Mouse (Mus musculus): ENCODE data around the gene Nedd9. TPM values are rescaled to one million over a fixed set of nuclear protein-coding genes. Genes with fewer than 3 reads are reported as not detected.

Nedd9 gene
- total and polyA plus RNA-seq, 3 experiments, result 15.2 to 28.9 (median 26.7) TPM

DNA sequence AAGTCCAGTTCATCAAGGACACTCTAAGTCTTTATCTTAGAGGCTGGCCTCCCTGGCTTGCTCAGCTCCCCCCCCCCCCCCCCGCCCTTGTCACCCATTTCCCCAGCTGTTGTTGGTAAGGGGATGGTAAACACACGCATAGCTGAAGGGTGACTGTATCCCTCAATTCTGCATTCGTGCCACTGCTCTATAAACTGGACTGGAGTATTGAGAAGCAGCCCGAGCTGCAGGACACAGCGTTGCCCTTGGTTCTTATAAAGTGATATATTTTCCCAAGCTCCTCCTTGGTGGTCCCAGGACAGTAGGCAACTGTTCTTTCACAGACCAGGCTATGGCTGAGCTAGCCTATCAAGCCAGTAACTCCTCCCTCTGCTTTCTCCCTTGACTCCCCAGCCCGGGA lies 85.4 kb downstream of the Nedd9 start:
- intact Hi-C loops (cut with DNase I), result no loop called here
- no peak overlapping the region for H3K4me3 ChIP-seq
- no peak for DNase-seq
- H3K36me3 ChIP-seq (ENCODE audit: control insufficient read depth, insufficient read depth, low read length), result no peaks in the 10 kb centered on the region
- 68% methylated on average over 6 of the region's 6 CpGs for WGBS
- H3K79me2 ChIP-seq (replicated peaks; ENCODE audit: control insufficient read depth, insufficient read depth, low read length), result no peaks in the 10 kb centered on the region
- H3K27me3 ChIP-seq (ENCODE audit: control insufficient read depth, insufficient read depth, low read length), result no peaks in the 10 kb centered on the region
- H3K9ac ChIP-seq (ENCODE audit: low read depth, low read length), result no peak overlapping the region
- H3K4me1 ChIP-seq (ENCODE audit: control insufficient read depth, insufficient read depth, low read length), result peaks cover 3% of the 10 kb centered on the region
- no peak for TF ChIP-seq POLR2A (IDR thresholded peaks at IDR 0.05; ENCODE audit: insufficient read depth, low read depth, low read length)
- TF ChIP-seq CTCF (IDR thresholded peaks at IDR 0.05), result no peak
- TF ChIP-seq EP300 (IDR thresholded peaks at IDR 0.05; ENCODE audit: insufficient read depth, low read depth, low read length), result no peak
- no peak overlapping the region for H3K27ac ChIP-seq

DNA sequence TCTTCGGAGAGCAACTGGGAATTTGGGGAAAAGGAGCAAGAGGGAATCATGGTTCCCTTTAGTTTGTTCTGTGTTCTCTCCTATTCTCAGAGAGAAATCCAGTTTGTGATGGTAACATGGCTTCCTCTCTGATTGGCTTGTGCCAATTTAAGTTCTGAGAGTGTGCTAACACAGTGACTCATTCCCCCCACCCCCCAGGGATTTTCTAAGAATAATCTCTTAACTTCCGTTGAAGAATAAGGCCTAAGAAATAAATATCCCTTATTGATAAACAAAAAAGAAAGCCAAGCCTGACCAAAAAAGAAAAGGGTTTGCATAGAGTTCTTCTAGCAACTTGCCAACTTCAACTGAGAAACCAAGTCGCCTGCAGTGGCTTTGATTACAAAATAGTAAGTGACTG lies 86.9 kb downstream of the Nedd9 start:
- WGBS, result 60% methylated on average over 3 of the region's 3 CpGs
- no peak overlapping the region for H3K4me3 ChIP-seq
- no peaks in the 10 kb centered on the region for H3K27me3 ChIP-seq (ENCODE audit: control insufficient read depth, insufficient read depth, low read length)
- no peak overlapping the region for H3K9ac ChIP-seq (ENCODE audit: low read depth, low read length)
- DNase-seq, result no peak
- H3K36me3 ChIP-seq (ENCODE audit: control insufficient read depth, insufficient read depth, low read length), result no peaks in the 10 kb centered on the region
- peaks cover 3% of the 10 kb centered on the region for H3K4me1 ChIP-seq (ENCODE audit: control insufficient read depth, insufficient read depth, low read length)
- no peak overlapping the region for H3K27ac ChIP-seq
- H3K79me2 ChIP-seq (replicated peaks; ENCODE audit: control insufficient read depth, insufficient read depth, low read length), result no peaks in the 10 kb centered on the region
- intact Hi-C loops (cut with DNase I), result no loop called here
- no peak for TF ChIP-seq EP300 (IDR thresholded peaks at IDR 0.05; ENCODE audit: insufficient read depth, low read depth, low read length)
- no peak for TF ChIP-seq POLR2A (IDR thresholded peaks at IDR 0.05; ENCODE audit: insufficient read depth, low read depth, low read length)
- no peak for TF ChIP-seq CTCF (IDR thresholded peaks at IDR 0.05)

DNA sequence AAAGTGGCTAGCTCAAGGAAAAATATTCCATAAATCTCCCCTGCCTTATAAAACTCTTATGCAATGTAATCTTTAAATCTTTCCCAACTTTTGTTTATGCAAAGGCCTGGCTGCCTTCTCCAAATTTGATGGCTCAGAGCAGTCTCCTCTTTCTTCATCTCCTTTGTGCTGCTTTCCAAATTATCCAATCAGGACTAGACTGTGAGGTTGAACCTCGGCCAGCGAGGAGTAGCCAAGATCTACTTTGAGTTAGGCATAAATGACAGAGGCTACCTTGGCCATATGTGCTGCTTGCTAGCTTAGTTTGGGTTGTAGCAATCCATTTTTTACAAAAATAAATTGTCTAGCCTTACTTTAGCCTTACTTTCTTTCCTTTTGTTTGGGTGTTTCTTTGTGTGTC lies 95.0 kb downstream of the Nedd9 start:
- DNase-seq, result no peak
- Histone ChIP-seq H3K79me2 (replicated peaks; ENCODE audit: control insufficient read depth, insufficient read depth, low read length) (no peaks in the 10 kb centered on the region), H3K4me3 (no peak overlapping the region), H3K9ac (ENCODE audit: low read depth, low read length) (no peak overlapping the region), H3K27me3 (ENCODE audit: control insufficient read depth, insufficient read depth, low read length) (no peaks in the 10 kb centered on the region), H3K4me1 (ENCODE audit: control insufficient read depth, insufficient read depth, low read length) (no peaks in the 10 kb centered on the region; the same call in 1 of the 2 replicates), H3K27ac (no peak overlapping the region), H3K36me3 (ENCODE audit: control insufficient read depth, insufficient read depth, low read length) (no peaks in the 10 kb centered on the region)
- WGBS, result 90% methylated on average over 2 of the region's 2 CpGs
- TF ChIP-seq POLR2A (IDR thresholded peaks at IDR 0.05; ENCODE audit: insufficient read depth, low read depth, low read length) (no peak), CTCF (IDR thresholded peaks at IDR 0.05) (no peak)
- intact Hi-C loops (cut with DNase I), result no loop called here

DNA sequence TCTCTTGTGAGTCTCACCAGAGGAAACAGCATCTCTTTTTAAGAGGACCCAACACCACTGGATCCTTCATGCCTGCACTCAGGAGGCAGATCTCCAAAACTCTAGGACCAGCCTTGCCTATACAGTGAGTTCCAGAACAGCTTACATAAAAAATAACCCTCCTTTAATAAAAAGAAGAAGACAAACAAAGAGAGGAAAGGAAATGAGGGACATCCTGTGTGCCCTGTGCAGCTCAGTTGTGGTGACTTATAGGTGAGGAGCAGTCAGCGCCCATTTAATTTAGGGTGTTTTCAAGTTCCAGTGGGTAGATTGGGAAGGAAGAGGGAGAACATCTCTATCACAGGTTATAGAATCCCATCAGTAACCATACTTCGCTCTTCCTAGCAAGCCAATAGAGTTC lies 96.5 kb downstream of the Nedd9 start:
- DNase-seq, result no peak
- Histone ChIP-seq H3K4me1 (ENCODE audit: control insufficient read depth, insufficient read depth, low read length) (peaks cover 1% of the 10 kb centered on the region; the same call in 1 of the 2 replicates), H3K27me3 (ENCODE audit: control insufficient read depth, insufficient read depth, low read length) (no peaks in the 10 kb centered on the region), H3K9ac (ENCODE audit: low read depth, low read length) (no peak overlapping the region), H3K27ac (no peak overlapping the region), H3K4me3 (no peak overlapping the region), H3K79me2 (replicated peaks; ENCODE audit: control insufficient read depth, insufficient read depth, low read length) (no peaks in the 10 kb centered on the region), H3K36me3 (ENCODE audit: control insufficient read depth, insufficient read depth, low read length) (no peaks in the 10 kb centered on the region)
- intact Hi-C loops (cut with DNase I), result no loop called here
- no peak for TF ChIP-seq POLR2A (IDR thresholded peaks at IDR 0.05; ENCODE audit: insufficient read depth, low read depth, low read length)
- TF ChIP-seq CTCF (IDR thresholded peaks at IDR 0.05), result no peak
- TF ChIP-seq EP300 (IDR thresholded peaks at IDR 0.05; ENCODE audit: insufficient read depth, low read depth, low read length), result no peak
- 98% methylated on average over 2 of the region's 2 CpGs for WGBS

DNA sequence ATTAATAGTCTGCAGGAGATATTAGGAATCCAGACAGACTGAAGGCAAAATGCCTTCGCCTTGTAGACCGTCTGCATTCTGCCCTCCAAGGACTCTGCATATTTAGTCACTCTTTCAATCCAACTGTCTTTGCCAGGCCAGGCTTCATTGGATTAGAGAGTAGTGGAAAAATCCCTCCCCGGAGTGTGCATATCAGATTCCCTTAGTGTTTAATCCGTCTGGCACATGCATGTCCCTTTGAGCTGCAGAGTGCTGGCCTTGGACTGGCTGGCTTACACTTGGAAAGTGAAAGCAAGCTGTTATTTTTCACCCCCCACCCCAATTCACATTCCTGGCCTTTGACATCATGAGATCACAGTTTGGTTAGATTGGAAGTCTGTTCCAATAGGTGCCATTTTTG lies 100.6 kb downstream of the Nedd9 start:
- 43% methylated on average over 4 of the region's 4 CpGs for WGBS
- peak in 1 of 2 experiments; percentile 40 for DNase-seq
- TF ChIP-seq CTCF (IDR thresholded peaks at IDR 0.05) (no peak), EP300 (IDR thresholded peaks at IDR 0.05; ENCODE audit: insufficient read depth, low read depth, low read length) (no peak), POLR2A (IDR thresholded peaks at IDR 0.05; ENCODE audit: insufficient read depth, low read depth, low read length) (no peak)

DNA sequence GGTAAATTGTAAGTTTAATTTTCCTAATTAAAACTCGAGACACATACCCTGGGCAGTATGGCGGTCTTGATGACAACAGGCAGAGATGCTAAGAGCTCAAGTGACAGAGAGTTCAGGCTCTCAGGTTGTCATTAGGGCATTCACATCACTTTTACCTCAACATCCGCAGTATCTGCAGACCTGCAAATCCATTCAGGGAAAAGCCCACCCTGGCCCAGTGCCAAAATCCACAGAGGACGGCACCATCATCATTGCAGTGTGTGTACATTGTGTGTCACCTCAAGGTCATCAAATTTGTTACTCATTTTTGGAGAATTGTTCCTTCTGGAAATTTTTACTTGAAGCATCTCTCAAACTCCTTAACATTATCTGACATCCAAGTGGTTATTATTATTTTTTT lies 102.3 kb downstream of the Nedd9 start:
- H3K79me2 ChIP-seq (replicated peaks; ENCODE audit: control insufficient read depth, insufficient read depth, low read length), result peaks cover 1% of the 10 kb centered on the region; the same call in 1 of the 2 replicates
- TF ChIP-seq CTCF (IDR thresholded peaks at IDR 0.05) (no peak), EP300 (IDR thresholded peaks at IDR 0.05; ENCODE audit: insufficient read depth, low read depth, low read length) (no peak), POLR2A (IDR thresholded peaks at IDR 0.05; ENCODE audit: insufficient read depth, low read depth, low read length) (no peak)
- DNase-seq, result no peak
- no peak overlapping the region for H3K27ac ChIP-seq
- H3K4me1 ChIP-seq (ENCODE audit: control insufficient read depth, insufficient read depth, low read length), result peaks cover 1% of the 10 kb centered on the region; the same call in 1 of the 2 replicates
- intact Hi-C loops (cut with DNase I), result no loop called here
- no peak overlapping the region for H3K4me3 ChIP-seq
- H3K27me3 ChIP-seq (ENCODE audit: control insufficient read depth, insufficient read depth, low read length), result no peaks in the 10 kb centered on the region; the same call in 1 of the 2 replicates
- WGBS, result 77% methylated on average over 4 of the region's 4 CpGs
- H3K9ac ChIP-seq (ENCODE audit: low read depth, low read length), result no peak overlapping the region
- H3K36me3 ChIP-seq (ENCODE audit: control insufficient read depth, insufficient read depth, low read length), result no peaks in the 10 kb centered on the region

More for the DNA sequence above, 100.6 kb downstream of the Nedd9 start:
- intact Hi-C loops (cut with DNase I), result no loop called here
- peaks cover 1% of the 10 kb centered on the region; the same call in 1 of the 2 replicates for H3K79me2 ChIP-seq (replicated peaks; ENCODE audit: control insufficient read depth, insufficient read depth, low read length)
- peaks cover 1% of the 10 kb centered on the region; the same call in 1 of the 2 replicates for H3K4me1 ChIP-seq (ENCODE audit: control insufficient read depth, insufficient read depth, low read length)
- H3K27ac ChIP-seq, result no peak overlapping the region
- no peaks in the 10 kb centered on the region for H3K36me3 ChIP-seq (ENCODE audit: control insufficient read depth, insufficient read depth, low read length)
- no peak overlapping the region for H3K4me3 ChIP-seq
- no peak overlapping the region for H3K9ac ChIP-seq (ENCODE audit: low read depth, low read length)
- H3K27me3 ChIP-seq (ENCODE audit: control insufficient read depth, insufficient read depth, low read length), result no peaks in the 10 kb centered on the region; the same call in 1 of the 2 replicates
